Mouse (Mus musculus): Measurements from ENCODE around the gene Nos1. TPM values are rescaled to one million over a fixed set of nuclear protein-coding genes. Genes with fewer than 3 reads are reported as not detected.
A peak's percentile ranks its signal among the peaks of the same experiment; 100 is the strongest.

Gene Nos1
- polyA plus RNA-seq, 1 experiment from 2014 or later, result 7.2 TPM

DNA sequence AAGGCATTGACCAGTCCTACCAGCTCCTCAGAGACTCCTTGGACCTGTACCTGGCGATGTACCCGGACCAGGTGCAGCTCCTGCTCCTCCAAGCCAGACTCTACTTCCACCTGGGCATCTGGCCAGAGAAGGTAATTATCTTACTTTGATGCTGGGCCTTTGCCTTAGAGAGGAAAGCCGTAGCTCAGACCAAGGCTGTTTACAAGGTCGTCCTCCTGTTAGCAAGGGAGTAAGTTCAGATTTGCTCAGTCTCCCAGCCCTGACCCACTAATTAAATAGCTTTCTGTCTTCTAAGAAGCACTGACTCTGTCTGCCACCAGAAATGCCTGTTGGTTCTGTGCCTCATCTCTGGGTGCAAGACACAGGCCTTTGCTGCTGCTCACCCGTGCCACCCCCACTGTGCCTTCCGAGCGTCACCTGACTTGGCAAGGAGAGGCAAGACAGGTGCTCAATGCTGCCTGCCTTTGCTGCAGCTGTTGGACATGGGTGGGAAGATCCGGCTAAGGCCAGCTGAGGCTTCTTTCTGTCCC, 214.6 kb downstream of the Nos1 start:
- H3K4me3 ChIP-seq, result no peak overlapping the region
- 0 out of 2 replicates have a peak, but pooled peaks cover 3% of the 10 kb centered on the region for H3K4me1 ChIP-seq
- no peaks in the 10 kb centered on the region for H3K27me3 ChIP-seq
- H3K4me2 ChIP-seq (replicated peaks), result no peak overlapping the region
- H3K9me3 ChIP-seq, result no peaks in the 10 kb centered on the region
- ATAC-seq (replicated peaks), result no peak
- no peak overlapping the region for H3K9ac ChIP-seq (replicated peaks)
- WGBS, result 88% methylated on average over 8 of the region's 8 CpGs
- no peak overlapping the region for H3K27ac ChIP-seq (replicated peaks)
- peaks cover 91% of the 10 kb centered on the region for H3K36me3 ChIP-seq

DNA sequence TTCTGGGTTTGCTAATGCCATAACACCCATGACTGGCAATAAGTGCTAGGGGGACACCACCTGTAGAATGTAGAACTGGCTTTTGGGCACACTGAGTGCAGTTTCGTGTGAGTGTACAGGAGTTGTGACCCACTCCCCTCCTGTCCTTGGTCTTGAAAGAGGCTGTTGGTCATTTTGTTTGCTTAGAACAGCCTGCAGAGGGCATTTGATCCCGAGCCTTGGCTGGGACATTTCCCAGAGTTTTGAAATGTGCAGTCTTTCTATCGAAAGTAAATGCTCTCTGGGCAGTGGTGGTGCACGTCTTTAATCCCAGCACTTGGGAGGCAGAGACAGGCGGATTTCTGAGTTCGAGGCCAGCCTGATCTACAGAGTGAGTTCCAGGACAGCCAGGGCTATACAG, 215.1 kb downstream of the Nos1 start:
- 88% methylated on average over 6 of the region's 6 CpGs for WGBS
- ATAC-seq (replicated peaks), result no peak

DNA sequence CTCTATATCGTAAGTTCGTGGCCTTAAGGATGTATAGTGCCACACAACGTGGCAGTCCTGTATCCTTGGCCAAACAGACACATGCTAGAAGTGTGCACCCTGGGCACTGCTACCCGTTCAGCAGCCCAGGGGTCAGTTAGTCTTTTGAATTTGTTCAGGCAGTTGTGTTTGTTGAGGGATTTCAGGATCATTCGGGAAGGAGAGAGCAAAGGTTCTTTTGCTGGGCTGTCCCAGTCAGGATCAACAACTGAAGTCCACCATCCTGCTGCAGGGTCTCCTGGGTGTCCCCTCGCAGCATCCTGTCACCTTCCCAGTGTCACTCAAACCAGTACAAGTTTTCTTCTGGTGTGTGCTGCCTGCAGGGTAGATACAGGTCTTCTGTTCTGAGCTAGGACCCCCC, 215.7 kb downstream of the Nos1 start:
- peaks cover 91% of the 10 kb centered on the region for H3K36me3 ChIP-seq
- no peaks in the 10 kb centered on the region for H3K9me3 ChIP-seq
- no peak for ATAC-seq (replicated peaks)
- H3K4me3 ChIP-seq, result no peak overlapping the region
- H3K9ac ChIP-seq (replicated peaks), result no peak overlapping the region
- no peak overlapping the region for H3K4me2 ChIP-seq (replicated peaks)
- H3K27me3 ChIP-seq, result no peaks in the 10 kb centered on the region
- WGBS, result 83% methylated on average over 6 of the region's 6 CpGs
- H3K27ac ChIP-seq (replicated peaks), result no peak overlapping the region
- 0 out of 2 replicates have a peak, but pooled peaks cover 3% of the 10 kb centered on the region for H3K4me1 ChIP-seq

More for the DNA sequence above, 215.1 kb downstream of the Nos1 start:
- no peak overlapping the region for H3K9ac ChIP-seq (replicated peaks)
- 0 out of 2 replicates have a peak, but pooled peaks cover 3% of the 10 kb centered on the region for H3K4me1 ChIP-seq
- no peak overlapping the region for H3K4me3 ChIP-seq
- no peak overlapping the region for H3K27ac ChIP-seq (replicated peaks)
- peaks cover 91% of the 10 kb centered on the region for H3K36me3 ChIP-seq
- no peak overlapping the region for H3K4me2 ChIP-seq (replicated peaks)
- no peaks in the 10 kb centered on the region for H3K9me3 ChIP-seq
- no peaks in the 10 kb centered on the region for H3K27me3 ChIP-seq

DNA sequence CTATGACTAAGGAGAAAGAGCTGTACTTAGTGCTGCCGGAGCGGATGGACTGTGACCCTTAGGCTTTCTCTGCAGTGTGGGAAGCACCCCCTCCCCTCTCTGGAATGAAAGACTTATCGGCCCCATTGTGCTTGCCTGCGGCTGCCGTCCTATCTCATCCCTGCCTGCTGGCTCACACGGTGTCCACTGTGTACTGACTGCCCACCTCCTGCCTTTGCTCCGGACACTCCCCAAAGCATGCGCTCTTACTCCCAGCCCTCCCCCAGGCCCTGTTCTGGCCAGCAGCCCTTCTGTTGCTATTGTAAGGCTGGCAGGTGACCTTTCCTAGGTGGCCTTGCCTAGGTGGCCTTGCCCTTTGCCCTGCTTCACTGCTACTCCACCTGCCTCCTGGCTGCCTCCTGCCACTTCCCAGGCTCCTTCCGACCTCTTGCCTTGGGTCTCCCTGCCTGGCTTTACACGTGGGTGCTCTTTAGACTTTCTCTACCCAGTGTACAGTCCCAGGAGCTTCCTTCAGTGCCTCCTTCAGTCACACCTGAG, 216.7 kb downstream of the Nos1 start:
- 0 out of 2 replicates have a peak, but pooled peaks cover 3% of the 10 kb centered on the region for H3K4me1 ChIP-seq
- H3K27me3 ChIP-seq, result no peaks in the 10 kb centered on the region
- peaks cover 91% of the 10 kb centered on the region for H3K36me3 ChIP-seq
- WGBS, result 47% methylated on average over 10 of the region's 10 CpGs
- no peaks in the 10 kb centered on the region for H3K9me3 ChIP-seq
- no peak overlapping the region for H3K9ac ChIP-seq (replicated peaks)
- ATAC-seq (replicated peaks), result no peak
- H3K4me2 ChIP-seq (replicated peaks), result no peak overlapping the region
- H3K27ac ChIP-seq (replicated peaks), result no peak overlapping the region
- no peak overlapping the region for H3K4me3 ChIP-seq

DNA sequence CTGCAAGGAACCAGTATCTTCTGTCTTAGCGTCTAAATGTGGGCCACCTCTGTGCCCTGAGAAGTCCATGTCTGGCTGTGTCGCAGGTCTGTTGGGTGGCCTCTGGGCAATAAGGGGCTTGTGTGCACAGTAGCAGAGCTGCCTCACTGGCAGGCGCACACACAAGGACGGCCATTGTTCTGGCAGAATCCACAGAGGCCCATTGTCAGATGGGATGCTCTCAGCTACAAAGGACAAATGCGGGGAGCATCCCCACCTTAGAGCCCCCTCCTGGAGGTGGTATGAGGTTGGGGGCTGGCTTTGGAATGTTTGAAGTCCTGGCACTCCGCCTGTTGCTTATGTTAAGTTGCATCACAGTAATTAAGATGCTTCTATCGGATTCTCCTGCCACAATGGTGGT, 218.2 kb downstream of the Nos1 start:
- H3K4me2 ChIP-seq (replicated peaks), result no peak overlapping the region
- H3K9me3 ChIP-seq, result no peaks in the 10 kb centered on the region
- H3K4me1 ChIP-seq, result 0 out of 2 replicates have a peak, but pooled peaks cover 3% of the 10 kb centered on the region
- H3K27ac ChIP-seq (replicated peaks), result 0 out of 2 replicates have a peak overlapping the region, but pooled peaks have one; percentile 23
- no peaks in the 10 kb centered on the region for H3K27me3 ChIP-seq
- WGBS, result 72% methylated on average over 7 of the region's 7 CpGs
- no peak overlapping the region for H3K9ac ChIP-seq (replicated peaks)
- no peak for ATAC-seq (replicated peaks)
- H3K36me3 ChIP-seq, result peaks cover 93% of the 10 kb centered on the region
- H3K4me3 ChIP-seq, result no peak overlapping the region

DNA sequence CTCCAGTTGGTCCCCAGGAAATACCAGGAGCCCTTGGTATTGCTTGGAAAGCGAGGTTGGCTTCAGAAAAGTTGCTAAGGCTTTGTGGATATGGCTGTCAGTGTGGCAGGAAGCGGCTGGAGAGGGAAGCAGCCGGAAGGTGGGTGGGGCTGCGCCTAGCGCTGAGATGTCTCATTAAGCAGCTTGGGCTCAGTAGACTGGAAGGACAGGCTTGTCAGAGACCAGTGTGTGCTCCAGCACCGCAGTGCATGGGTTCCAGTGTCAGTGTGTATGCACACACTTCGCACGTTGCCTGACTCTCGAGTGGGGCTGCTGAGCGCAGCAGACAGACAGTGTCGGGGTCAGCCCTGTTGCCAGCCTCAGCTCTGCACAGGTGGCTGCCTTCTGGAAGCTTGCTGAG, 218.8 kb downstream of the Nos1 start:
- Histone ChIP-seq H3K9ac (replicated peaks) (no peak overlapping the region), H3K4me3 (no peak overlapping the region), H3K36me3 (peaks cover 93% of the 10 kb centered on the region), H3K4me1 (0 out of 2 replicates have a peak, but pooled peaks cover 3% of the 10 kb centered on the region), H3K27ac (replicated peaks) (no peak overlapping the region), H3K4me2 (replicated peaks) (no peak overlapping the region), H3K9me3 (no peaks in the 10 kb centered on the region), H3K27me3 (no peaks in the 10 kb centered on the region)
- WGBS, result 78% methylated on average over 11 of the region's 11 CpGs
- no peak for ATAC-seq (replicated peaks)

DNA sequence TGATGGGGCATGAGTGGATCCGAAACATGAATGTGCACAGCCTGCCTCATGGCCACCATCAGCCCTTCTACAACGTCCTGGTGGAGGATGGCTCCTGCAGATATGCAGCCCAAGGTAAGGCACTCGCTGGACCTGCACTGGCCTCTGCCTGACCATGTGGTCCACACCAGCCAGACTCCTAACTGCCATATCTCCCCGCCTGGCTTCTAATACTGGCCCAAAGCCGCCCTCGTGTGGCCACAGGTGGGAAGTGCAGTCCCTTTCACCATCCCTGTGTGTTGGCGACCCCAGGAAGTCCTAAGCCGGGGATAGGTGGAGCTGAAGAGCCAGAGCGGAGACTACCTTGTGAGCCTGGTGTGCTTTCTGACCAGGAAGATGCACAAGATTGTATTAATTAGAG, 221.2 kb downstream of the Nos1 start:
- Histone ChIP-seq H3K4me3 (no peak overlapping the region), H3K27ac (replicated peaks) (no peak overlapping the region), H3K4me1 (0 out of 2 replicates have a peak, but pooled peaks cover 3% of the 10 kb centered on the region), H3K36me3 (peaks cover 92% of the 10 kb centered on the region), H3K4me2 (replicated peaks) (no peak overlapping the region), H3K9ac (replicated peaks) (no peak overlapping the region), H3K9me3 (no peaks in the 10 kb centered on the region), H3K27me3 (no peaks in the 10 kb centered on the region)
- ATAC-seq (replicated peaks), result peak; percentile 39; the same call in 1 of the 2 replicates
- WGBS, result 31% methylated on average over 9 of the region's 9 CpGs

DNA sequence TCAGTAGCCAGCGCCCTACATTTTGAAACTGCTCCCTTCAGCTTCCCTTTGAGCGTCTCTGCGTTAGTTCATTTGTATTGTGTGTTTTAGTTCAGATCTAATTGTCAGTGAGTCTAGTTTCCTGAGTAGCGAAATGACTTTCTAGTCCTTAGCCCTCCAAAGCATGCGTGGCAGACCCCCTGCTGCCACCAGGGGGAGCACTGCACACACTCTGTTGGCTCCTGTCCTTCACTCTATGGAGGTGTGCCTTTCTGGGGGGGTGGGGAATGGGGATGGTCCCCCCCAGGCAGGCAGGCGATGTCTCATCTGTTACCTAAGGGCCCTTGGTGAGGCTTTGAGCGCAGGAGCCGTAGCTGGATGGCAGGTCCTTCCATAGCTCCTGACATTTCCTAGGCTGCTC, 223.8 kb downstream of the Nos1 start:
- ATAC-seq (replicated peaks), result no peak
- peaks cover 95% of the 10 kb centered on the region for H3K36me3 ChIP-seq
- no peak overlapping the region for H3K9ac ChIP-seq (replicated peaks)
- 0 out of 2 replicates have a peak, but pooled peaks cover 2% of the 10 kb centered on the region for H3K4me1 ChIP-seq
- no peaks in the 10 kb centered on the region for H3K27me3 ChIP-seq
- no peak overlapping the region for H3K27ac ChIP-seq (replicated peaks)
- no peak overlapping the region for H3K4me3 ChIP-seq
- no peak overlapping the region for H3K4me2 ChIP-seq (replicated peaks)
- H3K9me3 ChIP-seq, result no peaks in the 10 kb centered on the region
- 69% methylated on average over 8 of the region's 8 CpGs for WGBS

DNA sequence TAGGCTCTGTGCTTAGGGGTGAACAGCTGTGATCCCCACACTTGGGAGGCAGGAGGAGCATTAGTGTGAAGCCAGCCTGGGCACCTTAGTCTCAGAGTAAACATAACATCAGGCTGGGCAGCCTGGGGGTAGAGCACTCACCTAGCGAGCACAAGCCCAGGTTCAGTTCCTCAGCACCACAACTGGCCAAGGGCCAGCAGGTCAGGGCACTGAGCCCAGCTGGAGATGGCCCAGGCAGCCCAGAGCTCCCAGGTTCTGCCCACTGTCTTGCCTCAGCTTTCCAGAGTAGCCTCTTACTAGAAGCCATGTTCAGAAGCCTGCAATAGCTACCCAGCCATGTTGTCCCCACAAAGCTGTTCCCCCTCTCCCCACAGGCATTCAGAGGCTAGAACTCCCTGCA, 224.9 kb downstream of the Nos1 start:
- Histone ChIP-seq H3K27me3 (no peaks in the 10 kb centered on the region), H3K9me3 (no peaks in the 10 kb centered on the region), H3K9ac (replicated peaks) (no peak overlapping the region), H3K36me3 (peaks cover 92% of the 10 kb centered on the region), H3K4me2 (replicated peaks) (no peak overlapping the region), H3K27ac (replicated peaks) (no peak overlapping the region), H3K4me1 (peaks cover 4% of the 10 kb centered on the region; the same call in 1 of the 2 replicates), H3K4me3 (no peak overlapping the region)
- ATAC-seq (replicated peaks), result no peak
- WGBS, result 89% methylated on average over 1 of the region's 1 CpGs

DNA sequence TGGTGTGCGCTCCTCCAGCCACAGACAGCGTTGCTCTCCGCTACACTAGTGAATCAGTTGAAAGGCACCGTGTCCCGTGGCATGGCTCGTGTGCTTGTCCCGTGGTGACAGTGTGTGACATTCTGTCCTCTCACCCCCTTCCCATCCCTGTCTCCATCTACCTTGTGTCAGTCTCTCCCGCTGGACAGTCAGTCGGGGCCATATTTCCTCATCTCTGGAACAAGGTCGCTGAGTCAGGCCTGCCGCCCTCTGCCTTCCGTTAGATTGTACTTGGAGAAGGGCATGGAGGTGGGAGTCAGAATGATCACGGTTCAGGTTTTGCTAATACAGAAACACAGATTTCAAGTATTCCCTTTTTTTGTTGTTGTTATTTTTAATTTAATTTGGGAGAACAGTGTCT, 227.5 kb downstream of the Nos1 start:
- H3K27me3 ChIP-seq, result no peaks in the 10 kb centered on the region
- H3K4me2 ChIP-seq (replicated peaks), result no peak overlapping the region
- 92% methylated on average over 13 of the region's 13 CpGs for WGBS
- ATAC-seq (replicated peaks), result no peak
- H3K27ac ChIP-seq (replicated peaks), result no peak overlapping the region
- H3K9me3 ChIP-seq, result no peaks in the 10 kb centered on the region
- peaks cover 11% of the 10 kb centered on the region; the same call in 1 of the 2 replicates for H3K4me1 ChIP-seq
- peaks cover 66% of the 10 kb centered on the region for H3K36me3 ChIP-seq
- no peak overlapping the region for H3K9ac ChIP-seq (replicated peaks)
- no peak overlapping the region for H3K4me3 ChIP-seq
